Mouse (Mus musculus) neural tube, embryonic 13.5 days (tissue): ENCODE measurements around the gene Lamb3. TPM values are rescaled to one million over a fixed set of nuclear protein-coding genes. Genes with fewer than 3 reads are reported as not detected.
"Not testable (repeated sequence)": the region's sequence is repeated elsewhere in the genome, so short reads cannot be mapped to it uniquely, and the experiment has no call there.

ENCODE experiments used
- ATAC-seq: fragments of 200-750 bp; cut with Nextera tagmentation; 2 replicates; pipeline ENCODE4 v1.8.0; 2017; ENCODE audit warnings: low read depth, mild to moderate bottlenecking, moderate TSS enrichment, moderate library complexity
- H3K27ac ChIP-seq: fragments of 300-500 bp; sonication (generic); replicated peaks from 2 replicates; pipeline ENCODE4 v1.5.1; 2015; ENCODE audit warnings: moderate library complexity, mild to moderate bottlenecking, inconsistent platforms
- H3K27me3 ChIP-seq: fragments of 300-500 bp; sonication (generic); 2 replicates; pipeline ENCODE4 v1.6.1; 2015; ENCODE audit warnings: mild to moderate bottlenecking, inconsistent platforms
- H3K36me3 ChIP-seq: fragments of 300-500 bp; sonication (generic); 2 replicates; pipeline ENCODE4 v1.6.1; 2015; ENCODE audit warnings: mild to moderate bottlenecking, inconsistent platforms
- H3K4me1 ChIP-seq: fragments of 300-500 bp; sonication (generic); replicated peaks from 2 replicates; pipeline ENCODE4 v1.6.1; 2015; ENCODE audit warnings: inconsistent platforms
- H3K4me2 ChIP-seq: fragments of 300-500 bp; sonication (generic); 2 replicates; pipeline ENCODE4 v1.6.1; 2015; ENCODE audit warnings: inconsistent platforms, mild to moderate bottlenecking, moderate library complexity
- H3K4me3 ChIP-seq: fragments of 300-500 bp; sonication (generic); 2 replicates; pipeline ENCODE4 v1.5.1; 2015; ENCODE audit warnings: mild to moderate bottlenecking, inconsistent platforms
- H3K9ac ChIP-seq: fragments of 300-500 bp; sonication (generic); 2 replicates; pipeline ENCODE4 v1.6.1; 2015; ENCODE audit warnings: moderate library complexity, mild to moderate bottlenecking, inconsistent platforms
- H3K9me3 ChIP-seq: fragments of 300-500 bp; sonication (generic); 2 replicates; pipeline ENCODE4 v1.6.1; 2016; ENCODE audit warnings: inconsistent platforms
- WGBS: fragments of 180-500 bp; shearing (Covaris S2); methylation state at CpG from one replicate; pipeline ENCODE4 v1.1.7; 2015; 5-methylcytosine and 5-hydroxymethylcytosine counted together
- polyA plus RNA-seq: library from polyadenylated mRNA; unstranded; fragments of >200 nt; fragmentation: Nextera tagmentation; extraction: Ambion mirVana; gene quantifications from 2 replicates; pipeline ENCODE4 v1.2.1, GENCODE M21; 2015

The Lamb3 gene
- polyA plus RNA-seq, 1 experiment from 2014 or later = 0.74 TPM

DNA sequence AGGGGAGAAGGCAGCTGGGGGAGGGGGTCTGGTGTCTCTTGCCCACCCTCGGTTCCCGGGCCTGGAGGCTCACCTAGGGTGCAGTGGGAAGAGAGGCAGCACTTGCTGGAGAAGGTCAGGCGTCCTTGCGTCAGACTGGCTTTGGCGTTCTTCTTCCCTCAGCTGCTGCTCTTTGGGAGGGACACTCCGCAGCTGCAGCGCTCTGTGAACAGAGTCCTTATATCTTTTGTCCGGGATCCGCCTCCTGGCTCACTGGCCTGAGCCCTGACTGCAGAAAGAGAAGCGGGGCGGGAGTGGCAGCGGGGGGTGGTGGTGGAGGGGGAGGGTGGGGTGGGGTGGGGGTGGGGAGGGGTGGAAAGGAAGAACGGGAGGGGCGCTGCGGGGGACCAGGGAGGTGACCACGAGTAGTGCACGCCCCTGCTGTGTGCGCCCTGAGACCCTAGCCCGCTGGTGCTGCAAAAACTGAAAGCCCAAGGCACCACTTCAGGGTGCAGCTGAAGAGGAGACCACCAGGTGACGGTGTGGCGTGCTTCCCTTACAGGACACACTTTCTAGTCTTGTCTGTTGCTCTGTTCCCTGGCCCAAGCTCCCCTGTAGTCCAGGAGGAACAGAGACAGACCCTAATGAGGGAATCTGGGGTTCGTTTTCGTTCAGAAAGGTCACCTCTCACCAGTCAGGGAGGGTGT is 65.6 kb downstream of the Lamb3 start, which contains the start of gene G0s2:
G0s2 (minus strand) TSS at position 302 of the 686 bp plus-strand sequence.
- WGBS = 3% methylated on average over 17 of the region's 23 CpGs

GRCm38 (mm10) chr1:193274407-193275071 is 67.0 kb downstream of the Lamb3 start:
- no peaks in the 10 kb centered on the region for H3K9me3 ChIP-seq
- no peak overlapping the region for H3K27ac ChIP-seq
- ATAC-seq = no peak
- no peaks in the 10 kb centered on the region for H3K36me3 ChIP-seq
- no peaks in the 10 kb centered on the region for H3K27me3 ChIP-seq
- no peak overlapping the region for H3K4me2 ChIP-seq
- H3K4me3 ChIP-seq = no peak overlapping the region
- WGBS = 87% methylated on average over 8 of the region's 8 CpGs
- H3K4me1 ChIP-seq = peaks cover 17% of the 10 kb centered on the region
- H3K9ac ChIP-seq = no peak overlapping the region

More for the DNA sequence above, 65.6 kb downstream of the Lamb3 start, which contains the start of gene G0s2:
- no peaks in the 10 kb centered on the region for H3K9me3 ChIP-seq
- no peaks in the 10 kb centered on the region for H3K27me3 ChIP-seq
- H3K27ac ChIP-seq = peak within 1 kb of the TSS; percentile 76
- peak within 1 kb of the TSS; percentile 35 for H3K4me3 ChIP-seq
- H3K36me3 ChIP-seq = no peaks in the 10 kb centered on the region
- ATAC-seq = peak; percentile 85
- peaks cover 17% of the 10 kb centered on the region for H3K4me1 ChIP-seq
- peak within 1 kb of the TSS; percentile 70 for H3K9ac ChIP-seq
- H3K4me2 ChIP-seq = peak within 1 kb of the TSS; percentile 60

- H3K9ac ChIP-seq = no peak overlapping the region
- 40% methylated on average over 6 of the region's 6 CpGs for WGBS
- H3K4me3 ChIP-seq = no peak overlapping the region
- H3K27ac ChIP-seq = no peak overlapping the region
- no peaks in the 10 kb centered on the region for H3K9me3 ChIP-seq
- H3K27me3 ChIP-seq = no peaks in the 10 kb centered on the region
- ATAC-seq = no peak
- H3K36me3 ChIP-seq = no peaks in the 10 kb centered on the region
- peaks cover under 1% of the 10 kb centered on the region for H3K4me1 ChIP-seq
- no peak overlapping the region for H3K4me2 ChIP-seq
Measured at GRCm38 (mm10) chr1:193278414-193279045, 71.0 kb downstream of the Lamb3 start.

DNA sequence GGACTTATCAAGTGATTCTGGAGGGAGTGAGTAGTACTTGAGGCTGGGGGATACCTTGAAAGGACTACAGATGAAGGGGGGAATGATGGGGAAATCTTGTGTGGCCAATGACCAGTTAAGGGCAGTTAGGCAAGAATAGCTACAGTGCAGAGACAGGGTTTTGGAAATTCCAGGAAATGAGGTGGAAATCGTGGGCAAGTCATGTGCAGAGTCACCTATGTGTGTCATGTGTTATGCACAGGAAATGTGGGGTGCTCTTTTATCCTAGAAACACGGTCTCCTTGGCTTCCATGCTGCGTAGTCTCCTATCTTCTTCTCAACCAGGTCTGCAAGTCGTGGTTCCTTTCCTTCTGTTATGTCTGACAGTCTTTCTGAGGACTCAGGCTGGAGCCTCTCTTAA is 72.0 kb downstream of the Lamb3 start:
- 85% methylated on average over 4 of the region's 4 CpGs for WGBS
- Histone ChIP-seq H3K9ac (no peak overlapping the region), H3K4me1 (no peaks in the 10 kb centered on the region; the same call in 1 of the 2 replicates), H3K36me3 (no peaks in the 10 kb centered on the region), H3K27me3 (no peaks in the 10 kb centered on the region), H3K4me2 (no peak overlapping the region), H3K9me3 (no peaks in the 10 kb centered on the region), H3K4me3 (no peak overlapping the region), H3K27ac (no peak overlapping the region)
- ATAC-seq = no peak

GRCm38 (mm10) chr1:193281344-193281743 is 73.8 kb downstream of the Lamb3 start:
- Histone ChIP-seq H3K27ac (no peak overlapping the region), H3K4me2 (no peak overlapping the region), H3K9ac (no peak overlapping the region), H3K4me3 (no peak overlapping the region), H3K27me3 (no peaks in the 10 kb centered on the region), H3K9me3 (no peaks in the 10 kb centered on the region), H3K4me1 (no peaks in the 10 kb centered on the region; the same call in 1 of the 2 replicates), H3K36me3 (no peaks in the 10 kb centered on the region)
- ATAC-seq = no peak
- WGBS = 87% methylated on average over 2 of the region's 2 CpGs

GRCm38 (mm10) chr1:193284228-193284779 is 76.8 kb downstream of the Lamb3 start:
- ATAC-seq = peak; percentile 88
- 51% methylated on average over 7 of the region's 7 CpGs for WGBS

DNA sequence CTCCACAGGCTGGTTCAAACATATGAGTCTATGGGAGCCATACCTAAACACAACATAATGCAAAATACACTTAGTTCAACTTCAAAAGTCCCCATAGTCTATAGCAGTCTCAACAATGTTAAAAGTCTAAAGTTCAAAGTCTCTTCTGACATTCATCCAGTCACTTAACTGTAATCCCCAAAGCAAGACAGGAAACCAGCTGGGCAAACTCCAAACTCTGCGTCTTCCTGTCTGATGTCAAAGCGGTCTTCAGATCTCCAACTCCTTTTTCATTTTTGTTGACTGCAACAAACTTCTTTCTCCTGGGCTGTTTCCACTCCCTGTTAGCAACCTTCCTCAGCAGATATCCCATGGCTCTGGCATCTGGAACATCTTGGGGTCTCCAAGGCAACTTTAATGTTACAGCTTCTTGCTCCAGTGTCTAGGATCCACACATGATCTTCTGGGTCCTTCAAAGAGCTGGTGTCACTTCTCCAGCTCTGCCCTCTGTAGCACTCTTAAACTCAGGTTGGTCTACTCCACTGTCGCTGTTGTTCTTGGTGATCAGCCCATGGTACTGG is 78.3 kb downstream of the Lamb3 start:
- not testable (repeated sequence) for H3K4me1 ChIP-seq, H3K27me3 ChIP-seq, H3K4me2 ChIP-seq, ATAC-seq, H3K27ac ChIP-seq, H3K36me3 ChIP-seq, H3K9ac ChIP-seq, H3K4me3 ChIP-seq, H3K9me3 ChIP-seq
- WGBS = 90% methylated on average over 3 of the region's 3 CpGs

More at GRCm38 (mm10) chr1:193284228-193284779, 76.8 kb downstream of the Lamb3 start:
- no peaks in the 10 kb centered on the region for H3K27me3 ChIP-seq
- no peak overlapping the region for H3K4me3 ChIP-seq
- no peaks in the 10 kb centered on the region; the same call in 1 of the 2 replicates for H3K4me1 ChIP-seq
- H3K9me3 ChIP-seq = no peaks in the 10 kb centered on the region
- no peaks in the 10 kb centered on the region for H3K36me3 ChIP-seq
- no peak overlapping the region for H3K4me2 ChIP-seq
- peak overlapping the region; percentile 49 for H3K27ac ChIP-seq
- H3K9ac ChIP-seq = no peak overlapping the region

- Histone ChIP-seq H3K4me3 (no peak overlapping the region), H3K4me1 (no peaks in the 10 kb centered on the region; the same call in 1 of the 2 replicates), H3K27me3 (no peaks in the 10 kb centered on the region), H3K27ac (no peak overlapping the region), H3K9me3 (no peaks in the 10 kb centered on the region), H3K36me3 (no peaks in the 10 kb centered on the region), H3K9ac (no peak overlapping the region), H3K4me2 (no peak overlapping the region)
- WGBS = 89% methylated on average over 2 of the region's 2 CpGs
- no peak for ATAC-seq
Measured at GRCm38 (mm10) chr1:193287578-193287977, 80.1 kb downstream of the Lamb3 start.

GRCm38 (mm10) chr1:193289076-193289475 is 81.6 kb downstream of the Lamb3 start:
- H3K9ac ChIP-seq = no peak overlapping the region

GRCm38 (mm10) chr1:193289914-193290313 is 82.4 kb downstream of the Lamb3 start:
- 92% methylated on average over 5 of the region's 5 CpGs for WGBS
- Histone ChIP-seq H3K4me3 (no peak overlapping the region), H3K9me3 (no peaks in the 10 kb centered on the region), H3K36me3 (no peaks in the 10 kb centered on the region), H3K4me2 (no peak overlapping the region), H3K4me1 (no peaks in the 10 kb centered on the region), H3K9ac (no peak overlapping the region), H3K27ac (no peak overlapping the region), H3K27me3 (no peaks in the 10 kb centered on the region)
- no peak for ATAC-seq

More at GRCm38 (mm10) chr1:193289076-193289475, 81.6 kb downstream of the Lamb3 start:
- Histone ChIP-seq H3K27me3 (no peaks in the 10 kb centered on the region), H3K4me1 (no peaks in the 10 kb centered on the region; the same call in 1 of the 2 replicates), H3K4me2 (no peak overlapping the region), H3K9me3 (no peaks in the 10 kb centered on the region), H3K4me3 (no peak overlapping the region), H3K27ac (no peak overlapping the region), H3K36me3 (no peaks in the 10 kb centered on the region)
- no peak for ATAC-seq
- 93% methylated on average over 3 of the region's 3 CpGs for WGBS

DNA sequence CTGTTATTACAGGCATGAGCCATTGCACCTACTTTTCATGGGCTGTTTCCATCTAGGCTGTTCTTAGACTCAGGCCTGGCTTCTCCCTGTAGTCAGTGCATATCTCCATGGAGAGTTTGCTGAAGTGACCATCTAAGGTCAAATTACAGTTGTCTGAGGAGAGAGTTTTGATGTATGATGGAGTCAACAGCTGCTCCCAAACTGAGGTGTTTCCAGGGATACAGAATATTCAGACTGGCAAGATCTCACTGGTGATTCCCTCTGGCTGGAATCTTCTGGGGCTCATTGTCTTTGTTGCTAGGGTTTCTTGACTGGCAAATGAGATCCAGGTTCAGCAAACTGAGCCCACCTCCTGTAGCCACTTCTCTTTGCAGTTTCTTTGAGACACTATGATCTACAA is 83.2 kb downstream of the Lamb3 start:
- Histone ChIP-seq H3K4me2 (no peak overlapping the region), H3K36me3 (no peaks in the 10 kb centered on the region), H3K27me3 (no peaks in the 10 kb centered on the region), H3K9me3 (no peaks in the 10 kb centered on the region), H3K4me3 (no peak overlapping the region), H3K27ac (no peak overlapping the region), H3K9ac (no peak overlapping the region), H3K4me1 (no peaks in the 10 kb centered on the region)
- ATAC-seq = no peak

GRCm38 (mm10) chr1:193293039-193293438 is 85.5 kb downstream of the Lamb3 start:
- no peak overlapping the region for H3K9ac ChIP-seq
- WGBS = 83% methylated on average over 2 of the region's 2 CpGs
- H3K4me2 ChIP-seq = no peak overlapping the region
- H3K9me3 ChIP-seq = no peaks in the 10 kb centered on the region
- no peaks in the 10 kb centered on the region for H3K4me1 ChIP-seq
- no peak overlapping the region for H3K27ac ChIP-seq
- H3K4me3 ChIP-seq = no peak overlapping the region
- no peaks in the 10 kb centered on the region for H3K36me3 ChIP-seq
- no peaks in the 10 kb centered on the region for H3K27me3 ChIP-seq
- ATAC-seq = no peak
